Mouse (Mus musculus): ENCODE data around the gene Gp9.
"Not testable (repeated sequence)": the region's sequence is repeated elsewhere in the genome, so short reads cannot be mapped to it uniquely, and the experiment has no call there.

Gene Gp9

GRCm38 (mm10) chr6:87750184-87750910 is 27.5 kb upstream of the Gp9 start:
- DNase-seq (ENCODE audit: low read depth, low spot score), result peak; percentile 66

GRCm38 (mm10) chr6:87751574-87751973 is 26.3 kb upstream of the Gp9 start:
- DNase-seq (ENCODE audit: low read depth, low spot score), result no peak

GRCm38 (mm10) chr6:87755196-87755595 is 22.7 kb upstream of the Gp9 start:
- DNase-seq (ENCODE audit: low read depth, low spot score), result no peak

GRCm38 (mm10) chr6:87756896-87757295 is 21.0 kb upstream of the Gp9 start:
- DNase-seq (ENCODE audit: low read depth, low spot score), result no peak

GRCm38 (mm10) chr6:87759404-87759803 is 18.5 kb upstream of the Gp9 start:
- DNase-seq (ENCODE audit: low read depth, low spot score), result no peak

- no peak for DNase-seq (ENCODE audit: low read depth, low spot score)
These were observed 18.0 kb upstream of the Gp9 start for GRCm38 (mm10) chr6:87759850-87760249.

- DNase-seq (ENCODE audit: low read depth, low spot score), result no peak
These were observed 15.7 kb upstream of the Gp9 start for GRCm38 (mm10) chr6:87762161-87762560.

- DNase-seq (ENCODE audit: low read depth, low spot score), result peak; percentile 57
These were observed 14.2 kb upstream of the Gp9 start for GRCm38 (mm10) chr6:87763376-87764280.

- not testable (repeated sequence) for DNase-seq (ENCODE audit: low read depth, low spot score)
These were observed 13.6 kb upstream of the Gp9 start for GRCm38 (mm10) chr6:87764296-87764695.

GRCm38 (mm10) chr6:87770626-87771025 is 7.2 kb upstream of the Gp9 start:
- peak; percentile 13 for DNase-seq (ENCODE audit: low read depth, low spot score)

GRCm38 (mm10) chr6:87774466-87774865 is 3.4 kb upstream of the Gp9 start:
- DNase-seq (ENCODE audit: low read depth, low spot score), result no peak

GRCm38 (mm10) chr6:87774909-87775308 is 3.0 kb upstream of the Gp9 start:
- no peak for DNase-seq (ENCODE audit: low read depth, low spot score)

- DNase-seq (ENCODE audit: low read depth, low spot score), result no peak
These were observed 2.2 kb upstream of the Gp9 start for GRCm38 (mm10) chr6:87775588-87776245.

GRCm38 (mm10) chr6:87776663-87777062 is 1.2 kb upstream of the Gp9 start:
- no peak for DNase-seq (ENCODE audit: low read depth, low spot score)

- no peak for DNase-seq (ENCODE audit: low read depth, low spot score)
These were observed 662 bp downstream of the Gp9 start for GRCm38 (mm10) chr6:87778294-87779173.

GRCm38 (mm10) chr6:87779174-87780165 is 1.6 kb downstream of the Gp9 start:
- DNase-seq (ENCODE audit: low read depth, low spot score), result peak; percentile 10

- no peak for DNase-seq (ENCODE audit: low read depth, low spot score)
These were observed 2.9 kb downstream of the Gp9 start for GRCm38 (mm10) chr6:87780546-87781301.

- DNase-seq (ENCODE audit: low read depth, low spot score), result no peak
These were observed 6.2 kb downstream of the Gp9 start for GRCm38 (mm10) chr6:87784033-87784432.

GRCm38 (mm10) chr6:87786621-87787020 is 8.7 kb downstream of the Gp9 start:
- DNase-seq (ENCODE audit: low read depth, low spot score), result no peak
